Mouse (Mus musculus) adrenal gland, postnatal 14 days (tissue): Measurements from ENCODE around the gene Hist1h2bf. TPM values are rescaled to one million over a fixed set of nuclear protein-coding genes. Genes with fewer than 3 reads are reported as not detected.

Experiments used
- DNase-seq: peaks from one replicate; pipeline ENCODE4 v3.0.0; 2021; ENCODE audit warnings: mixed read lengths
- microRNA-seq, 2 experiments: library from miRNA; unstranded; fragments of <30 nt; microRNA quantifications; one replicate each; pipeline ENCODE4 v1.2.0; 2021
- total RNA-seq: library from RNA; stranded (reverse); gene quantifications from 2 replicates; pipeline ENCODE4 v1.2.3, GENCODE M21; 2021

Hist1h2bf gene
- total RNA-seq, 1 experiment from 2014 or later: 167 TPM

- DNase-seq: no peak
Measured at GRCm38 (mm10) chr13:23529480-23530165, 44.4 kb downstream of the Hist1h2bf start.

- DNase-seq: no peak
Measured at GRCm38 (mm10) chr13:23529005-23529404, 45.0 kb downstream of the Hist1h2bf start.

GRCm38 (mm10) chr13:23526312-23526711 lies 47.7 kb downstream of the Hist1h2bf start:
- DNase-seq: peak; percentile 93

- DNase-seq: no peak
Measured at GRCm38 (mm10) chr13:23525901-23526300, 48.1 kb downstream of the Hist1h2bf start.

- peak; percentile 87 for DNase-seq
Measured at GRCm38 (mm10) chr13:23524654-23525053, 49.3 kb downstream of the Hist1h2bf start.

- DNase-seq: no peak
Measured at GRCm38 (mm10) chr13:23523976-23524375, 50.0 kb downstream of the Hist1h2bf start.

Small RNA genes lying within 50 kb of the gene (microRNA-seq; reads per million reads assigned to microRNA genes)
- 0 to 0.43 reads per million in 2 experiments for gene Gm44297
- 0 reads per million in 2 experiments for gene Gm44359
- 0 to 0.38 reads per million in 2 experiments for gene Gm44394

Other genes with a start within 250 kb of the Hist1h2bf start
- 20.6 and 26.1 TPM in 2 replicates for gene Zfp322a, start 205.0 kb downstream of the Hist1h2bf start, total RNA-seq
- gene Abt1, start 150.3 kb downstream of the Hist1h2bf start, total RNA-seq: 5.9 and 6.3 TPM in 2 replicates
- gene Btn1a1, start 108.3 kb downstream of the Hist1h2bf start, total RNA-seq: 0.19 TPM in 1 of 2 replicates, not detected in the other
- not detected in 2 replicates for gene Btn2a2, start 85.3 kb downstream of the Hist1h2bf start, total RNA-seq
- gene Hist1h4h, start 43.1 kb downstream of the Hist1h2bf start, total RNA-seq: 699 and 771 TPM in 2 replicates
- 182 and 192 TPM in 2 replicates for gene Hist1h2af, start 40.3 kb downstream of the Hist1h2bf start, total RNA-seq
- 64.2 and 80.0 TPM in 2 replicates for gene Hist1h3g, start 38.8 kb downstream of the Hist1h2bf start, total RNA-seq
- gene Hist1h2bh, start 30.8 kb downstream of the Hist1h2bf start, total RNA-seq: 18.0 and 26.2 TPM in 2 replicates
- gene Hist1h3f, start 30.1 kb downstream of the Hist1h2bf start, total RNA-seq: 72.3 and 84.2 TPM in 2 replicates
- 307 and 382 TPM in 2 replicates for gene Hist1h4f, start 22.5 kb downstream of the Hist1h2bf start, total RNA-seq
- gene Hist1h1d, start 20.9 kb downstream of the Hist1h2bf start, total RNA-seq: 19.2 and 24.2 TPM in 2 replicates
- gene Hist1h3e, start 11.8 kb downstream of the Hist1h2bf start, total RNA-seq: 184 TPM in 2 replicates
- 28.8 and 36.1 TPM in 2 replicates for gene Hist1h2ae, start 3.0 kb downstream of the Hist1h2bf start, total RNA-seq
- 288 and 319 TPM in 2 replicates for gene Hist1h2bg, start 2.8 kb downstream of the Hist1h2bf start, total RNA-seq
- 12.6 and 14.1 TPM in 2 replicates for gene Hist1h2ad, start 185 bp upstream of the Hist1h2bf start, total RNA-seq
- 27.2 and 39.2 TPM in 2 replicates for gene Hist1h3d, start 1.6 kb upstream of the Hist1h2bf start, total RNA-seq
- 250 and 265 TPM in 2 replicates for gene Hist1h4d, start 7.4 kb upstream of the Hist1h2bf start, total RNA-seq
- gene Hist1h2be, start 46.9 kb upstream of the Hist1h2bf start, total RNA-seq: 22.3 and 25.1 TPM in 2 replicates
- gene Hist1h1e, start 48.4 kb upstream of the Hist1h2bf start, total RNA-seq: 139 and 157 TPM in 2 replicates
- 6.6 and 8.0 TPM in 2 replicates for gene Hist1h2ac, start 109.8 kb upstream of the Hist1h2bf start, total RNA-seq
- 84.6 and 133 TPM in 2 replicates for gene Hist1h2bc, start 110.0 kb upstream of the Hist1h2bf start, total RNA-seq
- gene Hist1h1t, start 121.6 kb upstream of the Hist1h2bf start, total RNA-seq: 0.37 and 0.83 TPM in 2 replicates
- gene Hist1h4c, start 124.3 kb upstream of the Hist1h2bf start, total RNA-seq: 161 and 165 TPM in 2 replicates
- gene Hfe, start 136.7 kb upstream of the Hist1h2bf start, total RNA-seq: 29.0 and 39.1 TPM in 2 replicates
- 300 and 304 TPM in 2 replicates for gene Hist1h1c, start 164.6 kb upstream of the Hist1h2bf start, total RNA-seq
- 82.5 and 109 TPM in 2 replicates for gene Hist1h3c, start 171.4 kb upstream of the Hist1h2bf start, total RNA-seq
- 125 and 171 TPM in 2 replicates for gene Hist1h2bb, start 172.5 kb upstream of the Hist1h2bf start, total RNA-seq
- 157 and 198 TPM in 2 replicates for gene Hist1h2ab, start 176.9 kb upstream of the Hist1h2bf start, total RNA-seq
- gene Hist1h3b, start 178.1 kb upstream of the Hist1h2bf start, total RNA-seq: 247 and 351 TPM in 2 replicates
- gene Hist1h4b, start 182.8 kb upstream of the Hist1h2bf start, total RNA-seq: 217 and 308 TPM in 2 replicates
- gene Hist1h4a, start 187.0 kb upstream of the Hist1h2bf start, total RNA-seq: 164 and 198 TPM in 2 replicates
- 183 and 216 TPM in 2 replicates for gene Hist1h3a, start 188.2 kb upstream of the Hist1h2bf start, total RNA-seq
- 172 and 219 TPM in 2 replicates for gene Hist1h1a, start 189.5 kb upstream of the Hist1h2bf start, total RNA-seq
- gene Trim38, start 195.7 kb upstream of the Hist1h2bf start, total RNA-seq: not detected in 2 replicates
- gene Slc17a2, start 232.8 kb upstream of the Hist1h2bf start, total RNA-seq: 0.68 and 12.9 TPM in 2 replicates